Mouse (Mus musculus) hindbrain, embryonic 16.5 days (tissue): ENCODE measurements around the gene Slc35e3. TPM values are rescaled to one million over a fixed set of nuclear protein-coding genes. Genes with fewer than 3 reads are reported as not detected.

Experiments used
- polyA plus RNA-seq: library from polyadenylated mRNA; unstranded; fragments of >200 nt; fragmentation: Nextera tagmentation; extraction: Ambion mirVana; gene quantifications from 2 replicates; pipeline ENCODE4 v1.2.1, GENCODE M21; 2015

Slc35e3 gene
- polyA plus RNA-seq, 1 experiment from 2014 or later, result 27.7 TPM

Other genes starting within 250 kb of the Slc35e3 start
- gene Cpm, start 116.9 kb downstream of the Slc35e3 start, polyA plus RNA-seq, result 2.7 and 3.9 TPM in 2 replicates
- gene Mdm2, start 35.6 kb downstream of the Slc35e3 start, polyA plus RNA-seq, result 40.0 and 50.1 TPM in 2 replicates
- 32.0 TPM in 2 replicates for gene Nup107, start 46.3 kb upstream of the Slc35e3 start, polyA plus RNA-seq
- gene Rap1b, start 99.7 kb upstream of the Slc35e3 start, polyA plus RNA-seq, result 161 and 169 TPM in 2 replicates